Mouse (Mus musculus) small intestine, adult 2 months (tissue): ENCODE results near the gene Zfp800. TPM values are rescaled to one million over a fixed set of nuclear protein-coding genes. Genes with fewer than 3 reads are reported as not detected.

Source experiments
- H3K27ac ChIP-seq: fragments of 200-500 bp; 2 replicates; pipeline ENCODE4 v1.5.1; 2012; ENCODE audit warnings: low read depth, low read length, control low read depth, inconsistent platforms; ENCODE audit not compliant: insufficient read depth
- H3K27me3 ChIP-seq: fragments of 200-500 bp; 2 replicates; pipeline ENCODE4 v1.6.1; 2012; ENCODE audit warnings: mild to moderate bottlenecking, moderate library complexity, low read length, inconsistent platforms; ENCODE audit not compliant: control insufficient read depth, insufficient read depth
- H3K36me3 ChIP-seq: fragments of 200-500 bp; 2 replicates; pipeline ENCODE4 v1.6.1; 2012; ENCODE audit warnings: mild to moderate bottlenecking, low read length, control low read depth, inconsistent platforms; ENCODE audit not compliant: control insufficient read depth, insufficient read depth
- H3K4me1 ChIP-seq: fragments of 200-500 bp; 2 replicates; pipeline ENCODE4 v1.6.1; 2012; ENCODE audit warnings: low read length, inconsistent platforms, mixed read lengths; ENCODE audit not compliant: control insufficient read depth, insufficient read depth, insufficient read length
- H3K4me3 ChIP-seq: fragments of 200-500 bp; 2 replicates; pipeline ENCODE4 v1.5.1; 2012; ENCODE audit warnings: low read depth, mild to moderate bottlenecking, control low read depth, inconsistent platforms, low read length, moderate library complexity
- CTCF ChIP-seq: fragments of 200-500 bp; IDR thresholded peaks from 2 replicates; pipeline ENCODE4 v1.5.1; 2012; ENCODE audit warnings: low read depth, mild to moderate bottlenecking, control low read depth, inconsistent platforms, low read length, moderate library complexity, mixed read lengths; ENCODE audit not compliant: insufficient replicate concordance, insufficient read length; ENCODE audit errors: extremely low read depth
- POLR2A ChIP-seq: fragments of 200-500 bp; IDR thresholded peaks from 2 replicates; pipeline ENCODE4 v1.6.1; 2012; ENCODE audit warnings: low read depth, mild to moderate bottlenecking, control low read depth, inconsistent platforms, low read length, moderate library complexity
- WGBS: fragments of 180-500 bp; shearing (Covaris S2); methylation state at CpG from one replicate; pipeline ENCODE4 v1.1.7; 2018; 5-methylcytosine and 5-hydroxymethylcytosine counted together
- polyA plus RNA-seq: library from polyadenylated mRNA; depleted of rRNA; stranded (reverse); fragments of >200 nt; gene quantifications from 2 replicates; pipeline ENCODE4 v1.2.3, GENCODE M21; 2012

Gene Zfp800
- polyA plus RNA-seq, 1 experiment = 3.1 TPM

- no peak for TF ChIP-seq POLR2A
- TF ChIP-seq CTCF = no peak
- H3K36me3 ChIP-seq = peaks cover 12% of the 10 kb centered on the region
Measured at GRCm38 (mm10) chr6:28425019-28425418, 27.2 kb upstream of the Zfp800 start.

GRCm38 (mm10) chr6:28423767-28424695 lies 26.2 kb upstream of the Zfp800 start:
- peaks cover 18% of the 10 kb centered on the region for H3K4me1 ChIP-seq
- TF ChIP-seq CTCF (no peak), POLR2A (no peak)
- H3K4me3 ChIP-seq = peak overlapping the region; percentile 99
- H3K27me3 ChIP-seq = no peaks in the 10 kb centered on the region
- peaks cover 14% of the 10 kb centered on the region for H3K36me3 ChIP-seq
- H3K27ac ChIP-seq = peak overlapping the region; percentile 67
- 4% methylated on average over 45 of the region's 46 CpGs for whole genome bisulfite sequencing

More at GRCm38 (mm10) chr6:28425019-28425418, 27.2 kb upstream of the Zfp800 start:
- no peaks in the 10 kb centered on the region for H3K27me3 ChIP-seq
- 78% methylated on average over 6 of the region's 6 CpGs for WGBS
- peaks cover 14% of the 10 kb centered on the region for H3K4me1 ChIP-seq
- no peak overlapping the region for H3K27ac ChIP-seq
- H3K4me3 ChIP-seq = peak overlapping the region; percentile 27; the same call in 1 of the 2 replicates

DNA sequence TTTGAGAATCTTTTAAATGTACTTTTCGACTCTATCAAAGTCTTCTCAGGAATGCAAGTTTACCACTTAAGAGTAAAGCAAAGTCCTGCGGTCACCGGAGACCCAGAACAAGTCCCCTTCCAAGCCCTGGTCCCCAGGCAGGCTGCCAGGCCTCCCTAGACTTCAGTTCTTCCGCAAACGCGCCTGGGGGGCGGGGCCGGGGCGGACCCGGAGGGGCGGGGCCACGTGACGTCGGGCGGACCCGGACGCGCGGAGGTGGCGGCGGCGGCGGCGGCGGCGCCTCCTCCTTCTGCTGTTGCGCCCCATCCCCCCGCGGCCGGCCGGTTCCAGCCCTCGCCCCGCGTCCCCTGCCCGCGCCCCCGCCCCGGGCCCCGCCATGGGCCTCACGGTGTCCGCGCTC lies 25.5 kb upstream of the Zfp800 start, which contains the start of gene Arf5:
Gene Arf5 (plus strand): TSS at position 248 of the 400 bp plus-strand sequence.
- no peaks in the 10 kb centered on the region for H3K27me3 ChIP-seq
- peak within 1 kb of the TSS; percentile 99 for H3K4me3 ChIP-seq
- peak; percentile 46; the same call in 1 of the 2 replicates for TF ChIP-seq POLR2A
- TF ChIP-seq CTCF = no peak
- 1% methylated on average over 33 of the region's 42 CpGs for WGBS
- peak within 1 kb of the TSS; percentile 67 for H3K27ac ChIP-seq
- peaks cover 20% of the 10 kb centered on the region for H3K4me1 ChIP-seq
- peaks cover 21% of the 10 kb centered on the region for H3K36me3 ChIP-seq

- Histone ChIP-seq H3K36me3 (peaks cover 27% of the 10 kb centered on the region), H3K27me3 (no peaks in the 10 kb centered on the region), H3K4me1 (peaks cover 22% of the 10 kb centered on the region), H3K27ac (peak overlapping the region; percentile 64), H3K4me3 (peak overlapping the region; percentile 43; the same call in 1 of the 2 replicates)
- 64% methylated on average over 15 of the region's 15 CpGs for WGBS
- TF ChIP-seq CTCF (no peak), POLR2A (no peak)
Measured at GRCm38 (mm10) chr6:28422651-28423290, 25.0 kb upstream of the Zfp800 start.

GRCm38 (mm10) chr6:28421469-28422000 lies 23.7 kb upstream of the Zfp800 start:
- TF ChIP-seq POLR2A (peak; percentile 74), CTCF (peak; percentile 84)
- Histone ChIP-seq H3K4me1 (peaks cover 22% of the 10 kb centered on the region), H3K27me3 (no peaks in the 10 kb centered on the region), H3K36me3 (peaks cover 30% of the 10 kb centered on the region), H3K27ac (peak overlapping the region; percentile 71), H3K4me3 (peak overlapping the region; percentile 69)
- under 1% methylated on average over 27 of the region's 27 CpGs for WGBS

- Histone ChIP-seq H3K4me1 (peaks cover 22% of the 10 kb centered on the region), H3K27me3 (no peaks in the 10 kb centered on the region), H3K27ac (peak overlapping the region; percentile 71), H3K4me3 (peak overlapping the region; percentile 69), H3K36me3 (peaks cover 26% of the 10 kb centered on the region)
- TF ChIP-seq CTCF = peak; percentile 16; the same call in 1 of the 2 replicates
- TF ChIP-seq POLR2A = no peak
- 11% methylated on average over 13 of the region's 13 CpGs for WGBS
Measured at GRCm38 (mm10) chr6:28420865-28421264, 23.1 kb upstream of the Zfp800 start.
